Mouse (Mus musculus): Measurements from ENCODE around the gene Tex48.

Gene Tex48

GRCm38 (mm10) chr4:63595259-63595658, 27.0 kb downstream of the Tex48 start:
- in situ Hi-C loops (cut with MboI, MseI): no loop called here

- in situ Hi-C loops (cut with MboI, MseI): no loop called here
These were observed 27.6 kb downstream of the Tex48 start for GRCm38 (mm10) chr4:63594459-63595110.

GRCm38 (mm10) chr4:63590538-63590937, 31.7 kb downstream of the Tex48 start:
- in situ Hi-C loops (cut with MboI, MseI): no loop called here

- in situ Hi-C loops (cut with MboI, MseI): no loop called here
These were observed 32.2 kb downstream of the Tex48 start for GRCm38 (mm10) chr4:63589987-63590386.

GRCm38 (mm10) chr4:63586240-63586639, 36.0 kb downstream of the Tex48 start:
- in situ Hi-C loops (cut with MboI, MseI): no loop called here

- in situ Hi-C loops (cut with MboI, MseI): no loop called here
These were observed 37.0 kb downstream of the Tex48 start for GRCm38 (mm10) chr4:63585216-63585615.

GRCm38 (mm10) chr4:63582580-63582979, 39.6 kb downstream of the Tex48 start:
- in situ Hi-C loops (cut with MboI, MseI): no loop called here

GRCm38 (mm10) chr4:63580078-63580477, 42.1 kb downstream of the Tex48 start:
- in situ Hi-C loops (cut with MboI, MseI): no loop called here

- in situ Hi-C loops (cut with MboI, MseI): no loop called here
These were observed 42.6 kb downstream of the Tex48 start for GRCm38 (mm10) chr4:63579649-63580048.

- in situ Hi-C loops (cut with MboI, MseI): loop anchor here (5.0 kb wide), 1 partner anchor 105 kb away; no protein-coding TSS in a partner anchor
These were observed 49.6 kb downstream of the Tex48 start for GRCm38 (mm10) chr4:63572621-63573020.

GRCm38 (mm10) chr4:63570208-63570781, 51.9 kb downstream of the Tex48 start:
- in situ Hi-C loops (cut with MboI, MseI): loop anchor here (5.0 kb wide), 1 partner anchor 107 kb away; no protein-coding TSS in a partner anchor

GRCm38 (mm10) chr4:63569322-63569721, 52.9 kb downstream of the Tex48 start:
- in situ Hi-C loops (cut with MboI, MseI): no loop called here

GRCm38 (mm10) chr4:63567712-63568390, 54.4 kb downstream of the Tex48 start:
- in situ Hi-C loops (cut with MboI, MseI): no loop called here

GRCm38 (mm10) chr4:63562742-63563141, 59.5 kb downstream of the Tex48 start:
- in situ Hi-C loops (cut with MboI, MseI): no loop called here

GRCm38 (mm10) chr4:63561861-63562675, 60.2 kb downstream of the Tex48 start:
- in situ Hi-C loops (cut with MboI, MseI): no loop called here

GRCm38 (mm10) chr4:63560079-63560478, 62.1 kb downstream of the Tex48 start:
- in situ Hi-C loops (cut with MboI, MseI): no loop called here

GRCm38 (mm10) chr4:63559127-63559697, 63.0 kb downstream of the Tex48 start:
- in situ Hi-C loops (cut with MboI, MseI): loop anchor here (5.0 kb wide), 1 partner anchor 62 kb away; the partner anchor contains the start of gene Whrn

- in situ Hi-C loops (cut with MboI, MseI): loop anchor here (5.0 kb wide), 1 partner anchor 61 kb away; the partner anchor contains the start of gene Whrn
These were observed 63.7 kb downstream of the Tex48 start, which contains the start of gene Tmem268 for GRCm38 (mm10) chr4:63558407-63559081. Tmem268 (plus strand) TSS chr4:63558781.

GRCm38 (mm10) chr4:63557124-63558059, 64.8 kb downstream of the Tex48 start:
- in situ Hi-C loops (cut with MboI, MseI): loop anchor here (5.0 kb wide), 1 partner anchor 60 kb away; the partner anchor contains the start of gene Whrn
